ENCODE assay signal across 23 mouse cellular contexts in genomic region chr8:92640820-92641219, GRCm38 (mm10). TPM values are rescaled to one million over a fixed set of nuclear protein-coding genes. Genes with fewer than 3 reads are reported as not detected.
"Had no signal": no experiment of that assay in that cellular context is flagged by ENCODE, and none has a peak within 500 bp of the region (broad histone marks: within the 10 kb centered on the region; RNA-seq: fewer than 3 reads in every experiment).

No protein-coding gene starts in this region.

- H3K4me3 ChIP-seq: lung, embryonic 15.5 days; midbrain, embryonic 10.5 days; midbrain, embryonic 12.5 days; myocyte; neural tube, embryonic 13.5 days; neural tube, embryonic 15.5 days had no signal

- ATAC-seq: liver, postnatal 0 days; lung, postnatal 0 days; midbrain, embryonic 16.5 days had no signal

- H3K9ac ChIP-seq: liver, postnatal 0 days; lung, embryonic 15.5 days; midbrain, embryonic 12.5 days; neural tube, embryonic 13.5 days; neural tube, embryonic 15.5 days had no signal

- H3K27me3 ChIP-seq: lung, embryonic 15.5 days; midbrain, embryonic 12.5 days; neural tube, embryonic 13.5 days; neural tube, embryonic 15.5 days had no signal

- H3K4me1 ChIP-seq: lung, embryonic 15.5 days; midbrain, embryonic 10.5 days; midbrain, embryonic 12.5 days; neural tube, embryonic 13.5 days; neural tube, embryonic 15.5 days had no signal

- H3K36me3 ChIP-seq: lung, embryonic 15.5 days; midbrain, embryonic 10.5 days; midbrain, embryonic 12.5 days; neural tube, embryonic 13.5 days; neural tube, embryonic 15.5 days had no signal

- H3K9me3 ChIP-seq: lung, embryonic 15.5 days; midbrain, embryonic 10.5 days; midbrain, embryonic 12.5 days; neural tube, embryonic 13.5 days; neural tube, embryonic 15.5 days had no signal

- H3K4me2 ChIP-seq: lung, embryonic 15.5 days; midbrain, embryonic 12.5 days; neural tube, embryonic 13.5 days; neural tube, embryonic 15.5 days had no signal

- DNase-seq: liver, postnatal 0 days; lung, adult 2 months; lung, postnatal 4 days; midbrain, embryonic 14.5 days; retina, postnatal 1 day; right cerebral cortex, adult 18-20 months; right cerebral cortex, postnatal 25 days; right cerebral cortex, postnatal 4 days; spleen, adult 18-20 months; thymus, adult 18-20 months; thymus, postnatal 14 days; thymus, postnatal 36 days had no signal

- H3K27ac ChIP-seq: lung, embryonic 15.5 days; midbrain, embryonic 10.5 days; midbrain, embryonic 12.5 days; neural tube, embryonic 13.5 days; neural tube, embryonic 15.5 days had no signal

RNA-seq across cellular contexts. Expression of gene Irx6, which starts 33.3 kb away (rescaled TPM):
- polyA plus RNA-seq: liver, postnatal 0 days; lung, adult 2 months; lung, embryonic 15.5 days; lung, postnatal 0 days; myocyte; small intestine, adult 2 months; stomach, embryonic 14.5 days; thymus, postnatal 0 days had no signal
